Mouse (Mus musculus) layer of hippocampus, adult 9-11 months (tissue): ENCODE results near the gene Galnt15.

Experiments used
- DNase-seq: peaks from one replicate; pipeline ENCODE4 v3.0.0; 2022

Gene Galnt15

DNA sequence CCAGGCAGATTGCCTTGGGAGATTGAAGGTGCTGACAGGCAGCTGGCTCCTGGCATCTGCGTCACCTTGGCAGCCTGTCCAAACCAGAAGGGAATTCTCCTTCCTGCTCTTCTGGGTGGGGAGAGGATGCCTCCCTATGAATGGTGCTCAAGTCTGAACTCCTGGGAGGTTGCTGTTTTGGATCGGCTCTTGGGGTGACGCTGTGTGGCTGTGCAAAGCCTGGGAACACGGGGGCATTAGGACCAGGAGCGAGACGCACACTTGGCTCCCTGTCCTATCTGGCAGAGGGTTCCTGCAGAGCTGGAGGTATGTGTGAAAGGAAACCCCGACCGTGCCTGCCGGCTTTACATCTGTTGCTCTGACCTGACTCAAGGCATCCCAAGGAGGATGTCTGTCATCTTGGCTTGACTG is at the start of gene Galnt15:
TSS of gene Galnt15 (plus strand) at position 309 of the 411 bp plus-strand sequence.
- no peak for DNase-seq

DNA sequence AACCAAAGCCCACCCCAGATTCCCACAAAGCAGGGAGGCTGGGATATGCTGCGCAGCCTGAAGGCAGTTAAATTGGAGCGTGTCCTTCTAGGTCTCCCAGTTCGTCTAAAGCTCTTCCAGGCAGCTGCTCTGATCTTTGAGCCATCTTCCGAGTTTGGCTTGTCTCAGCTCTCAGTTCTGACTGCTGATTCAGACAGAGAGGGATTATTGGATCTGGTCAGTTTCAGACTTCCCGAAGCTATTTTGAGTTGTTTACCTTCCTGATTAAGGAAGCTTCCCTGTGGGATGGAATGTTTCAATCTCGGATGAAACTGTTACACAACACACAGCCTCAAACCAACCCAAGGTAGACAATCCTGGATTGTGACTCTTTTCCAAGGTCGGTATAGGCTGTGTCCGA is 34.8 kb upstream of the Galnt15 start:
- no peak for DNase-seq

GRCm38 (mm10) chr14:32000941-32001340 is 27.8 kb upstream of the Galnt15 start:
- no peak for DNase-seq

GRCm38 (mm10) chr14:32002502-32003338 is 26.1 kb upstream of the Galnt15 start:
- DNase-seq, result peak; percentile 83

- no peak for DNase-seq
Measured at GRCm38 (mm10) chr14:32003904-32004596, 24.7 kb upstream of the Galnt15 start.

GRCm38 (mm10) chr14:32005673-32006261 is 23.0 kb upstream of the Galnt15 start:
- DNase-seq, result no peak

DNA sequence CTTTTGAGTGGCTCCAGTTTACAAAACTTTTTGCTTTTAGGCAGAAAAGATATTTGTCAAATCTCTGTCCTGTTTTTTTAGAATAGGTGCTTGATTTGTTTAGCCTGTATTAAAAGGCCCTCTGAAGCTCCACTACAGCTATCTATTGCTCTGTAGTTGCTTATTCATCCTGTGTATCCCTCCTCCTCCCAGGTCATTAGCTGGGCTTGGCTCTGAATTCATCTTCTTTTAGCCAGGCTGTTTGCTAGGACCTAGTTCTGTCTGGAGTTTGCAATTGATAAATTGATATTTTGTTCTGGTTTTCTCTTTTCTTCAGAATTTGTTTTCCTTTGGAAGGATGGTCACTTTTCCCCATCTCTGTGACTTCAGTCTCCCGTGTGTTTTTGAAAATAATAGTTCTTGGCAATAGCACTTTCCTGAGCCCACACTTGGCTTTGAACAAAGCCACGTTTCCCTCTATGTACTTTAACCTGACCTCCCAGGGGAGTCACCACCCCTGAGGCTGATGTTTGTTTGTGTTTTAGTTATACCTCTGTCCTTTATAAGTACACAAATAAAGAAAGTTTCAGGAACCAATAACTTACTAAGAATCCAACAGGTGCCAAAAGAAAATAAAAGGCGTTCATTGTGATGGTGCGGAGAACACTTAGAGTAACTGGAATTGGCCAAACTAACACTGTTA is 21.0 kb upstream of the Galnt15 start:
- no peak for DNase-seq

- no peak for DNase-seq
Measured at GRCm38 (mm10) chr14:32009715-32010114, 19.1 kb upstream of the Galnt15 start.

DNA sequence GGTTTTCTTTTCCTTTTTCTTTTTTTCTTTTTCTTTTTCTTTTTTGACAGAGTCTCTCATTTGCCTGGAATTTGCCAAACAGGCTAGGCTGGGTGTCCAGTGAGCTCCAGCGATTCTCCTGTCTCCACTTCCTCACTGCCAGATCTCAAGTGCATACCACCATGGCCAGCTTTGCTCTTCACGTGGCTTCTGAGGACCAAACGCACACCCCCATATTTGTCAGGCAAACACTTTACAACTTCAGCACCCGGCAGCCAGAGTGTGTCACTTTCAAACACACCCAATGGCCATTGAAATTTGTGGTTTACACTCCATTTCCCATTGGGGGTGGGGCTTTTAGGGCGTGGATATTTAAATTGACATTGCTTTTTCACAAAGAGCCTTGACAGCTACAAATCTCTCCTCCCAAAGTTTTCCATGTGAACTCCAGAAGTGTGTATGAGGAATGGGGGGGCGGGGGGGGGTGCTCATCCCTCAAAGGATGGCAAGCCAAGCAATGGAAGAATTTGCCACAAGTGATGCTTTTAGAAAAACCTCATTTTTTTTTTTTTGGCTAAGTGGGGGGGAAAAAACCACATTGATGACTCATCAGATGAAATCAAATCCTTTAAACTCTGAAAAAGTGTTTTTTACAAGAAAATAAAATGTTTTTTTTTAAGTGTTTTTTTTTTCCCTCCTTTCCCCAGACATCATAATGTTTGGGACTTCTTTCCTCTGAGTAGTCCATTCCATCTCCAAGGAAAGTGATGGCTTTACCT is 17.1 kb upstream of the Galnt15 start:
- DNase-seq, result no peak

- peak; percentile 20 for DNase-seq
Measured at GRCm38 (mm10) chr14:32015131-32015770, 13.5 kb upstream of the Galnt15 start.

DNA sequence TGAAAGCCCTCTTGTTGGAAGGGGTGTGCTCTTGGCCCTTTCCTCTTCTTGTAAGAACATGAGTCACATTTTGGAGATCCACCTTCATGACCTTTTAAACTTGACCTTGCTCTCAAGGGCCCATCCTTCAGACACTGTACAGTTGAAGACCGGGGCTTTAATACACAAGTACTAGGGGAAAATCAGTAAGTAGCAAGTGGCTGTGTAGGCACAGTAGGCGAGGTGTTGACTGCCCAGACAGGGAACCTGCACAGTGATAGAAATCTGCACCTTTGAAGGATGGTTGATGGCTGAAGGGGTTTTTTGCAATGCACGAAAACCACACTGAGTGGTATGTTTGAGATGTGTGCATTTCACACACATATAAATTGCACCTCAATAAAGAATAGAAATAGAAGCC is 12.3 kb upstream of the Galnt15 start:
- no peak for DNase-seq

DNA sequence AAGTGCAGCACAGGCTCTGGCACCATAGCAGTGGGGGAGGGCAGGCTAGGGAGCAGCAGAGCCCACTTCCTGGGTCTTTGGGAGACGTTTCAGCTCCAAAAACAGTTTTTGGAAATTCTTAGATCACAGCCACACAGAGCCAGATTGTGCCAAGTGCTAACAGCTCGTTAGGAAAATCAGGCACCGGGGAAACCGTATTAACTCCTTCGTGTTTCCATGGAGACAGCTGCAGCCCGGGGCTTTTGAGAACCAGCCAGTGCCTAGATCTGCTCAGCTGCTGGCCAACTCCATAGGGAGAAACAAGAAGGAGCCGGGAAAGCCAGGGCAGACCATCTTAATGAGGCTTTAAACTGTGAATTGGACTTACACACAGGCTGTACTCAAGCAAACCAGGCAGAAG is 11.9 kb upstream of the Galnt15 start:
- peak; percentile 89 for DNase-seq

DNA sequence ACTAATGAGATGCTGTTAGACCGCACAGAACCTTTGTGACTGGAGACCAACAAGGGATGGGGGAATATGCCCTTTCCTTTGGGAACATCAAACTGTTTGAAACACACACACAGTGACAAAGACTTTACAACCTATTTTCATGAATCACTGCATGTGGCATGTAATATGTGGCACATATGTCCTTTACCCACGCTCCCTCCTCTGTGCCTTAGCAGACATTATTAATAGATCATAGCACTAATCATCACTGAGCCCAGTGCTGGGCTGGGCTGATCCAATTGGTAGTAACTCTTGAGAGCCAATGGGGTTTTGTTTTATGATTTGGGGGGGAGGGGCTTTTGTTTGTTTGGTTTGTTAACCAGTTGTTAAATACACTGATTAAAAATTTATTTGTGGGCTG is 11.3 kb upstream of the Galnt15 start:
- no peak for DNase-seq

- no peak for DNase-seq
Measured at GRCm38 (mm10) chr14:32019091-32019490, 9.7 kb upstream of the Galnt15 start.

DNA sequence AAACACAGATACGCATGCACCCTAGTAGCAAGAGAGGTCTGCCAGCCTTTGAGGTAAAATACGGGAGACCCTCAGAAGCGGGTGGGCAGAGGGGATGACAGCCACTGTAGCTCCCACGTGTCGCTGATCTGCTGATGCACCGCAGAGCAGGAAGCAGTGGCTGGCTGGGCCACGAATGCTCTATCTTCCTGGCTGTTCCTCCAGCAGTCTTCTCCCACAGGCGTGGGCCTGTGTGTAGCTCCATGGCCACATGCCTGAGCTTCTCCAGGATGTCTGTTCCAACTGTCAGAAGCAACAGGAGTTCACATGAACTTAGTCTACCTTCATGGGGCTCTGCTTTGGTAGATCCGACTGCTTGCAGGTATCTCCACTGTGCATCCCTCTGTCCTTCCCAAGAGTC is 6.8 kb upstream of the Galnt15 start:
- DNase-seq, result peak; percentile 44

GRCm38 (mm10) chr14:32022450-32022849 is 6.3 kb upstream of the Galnt15 start:
- DNase-seq, result no peak

- DNase-seq, result no peak
Measured at GRCm38 (mm10) chr14:32023891-32024290, 4.9 kb upstream of the Galnt15 start.

DNA sequence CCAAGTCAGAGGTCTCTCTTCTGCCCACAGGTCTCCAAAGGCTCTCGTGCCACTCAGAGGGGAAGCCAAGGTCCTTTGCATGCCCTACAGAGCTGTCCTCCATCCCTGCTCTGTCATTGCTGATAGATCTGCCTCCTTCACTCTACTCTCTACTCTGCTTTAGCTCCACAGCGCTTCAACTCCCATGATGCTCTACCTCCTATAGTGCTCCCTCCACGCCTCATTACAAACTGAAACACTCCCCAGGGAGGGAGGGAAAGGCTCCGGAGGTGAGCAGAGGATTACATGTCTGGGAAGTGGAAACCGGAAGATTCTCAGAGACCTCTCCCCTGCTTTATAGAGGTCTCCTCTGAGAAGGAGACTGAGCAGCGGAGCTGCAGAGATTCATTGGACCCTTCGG is 1.6 kb upstream of the Galnt15 start:
- DNase-seq, result no peak

- no peak for DNase-seq
Measured at GRCm38 (mm10) chr14:32029411-32029992, 713 bp downstream of the Galnt15 start.

DNA sequence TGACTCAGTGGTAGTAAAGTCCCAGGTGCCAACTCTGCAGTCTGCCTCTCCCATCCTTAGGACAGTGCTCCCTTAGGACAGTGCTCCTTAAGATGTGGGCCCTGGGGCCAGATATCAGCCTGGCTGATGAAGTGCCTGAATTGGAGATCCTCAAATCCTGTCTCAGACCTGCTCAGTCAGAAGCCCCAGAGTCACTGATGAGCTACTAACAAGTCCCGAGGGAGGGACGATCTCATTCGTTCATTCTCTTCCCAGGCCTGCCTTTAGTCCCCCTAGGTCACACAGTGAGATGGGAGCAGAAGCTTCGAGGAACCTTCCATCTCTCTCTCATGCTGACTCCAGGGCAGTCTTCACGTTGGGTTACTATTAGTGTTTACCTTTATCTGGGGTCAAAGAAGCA is 1.3 kb downstream of the Galnt15 start:
- DNase-seq, result no peak

- peak; percentile 56 for DNase-seq
Measured at GRCm38 (mm10) chr14:32032522-32032921, 3.7 kb downstream of the Galnt15 start.

GRCm38 (mm10) chr14:32036482-32036881 is 7.7 kb downstream of the Galnt15 start:
- DNase-seq, result no peak
